Mouse (Mus musculus) heart, adult 2 months (tissue): ENCODE measurements around the gene Krt77. TPM values are rescaled to one million over a fixed set of nuclear protein-coding genes. Genes with fewer than 3 reads are reported as not detected.

Source experiments
- DNase-seq, 2 experiments: peaks; one replicate each; pipeline ENCODE4 v3.0.0; 2021
- H3K27ac ChIP-seq: fragments of 200-600 bp; 2 replicates; pipeline ENCODE4 v1.8.1; 2022
- H3K27me3 ChIP-seq: fragments of 200-500 bp; 2 replicates; pipeline ENCODE4 v1.6.1; 2012; ENCODE audit warnings: mild to moderate bottlenecking, low read length, inconsistent platforms, mixed read lengths; ENCODE audit not compliant: control insufficient read depth, insufficient read depth
- H3K36me3 ChIP-seq: fragments of 200-500 bp; 2 replicates; pipeline ENCODE4 v1.6.1; 2012; ENCODE audit warnings: low read length, inconsistent platforms; ENCODE audit not compliant: control insufficient read depth, insufficient read depth
- H3K4me1 ChIP-seq: fragments of 200-500 bp; 2 replicates; pipeline ENCODE4 v1.6.1; 2011; ENCODE audit warnings: low read length; ENCODE audit not compliant: control insufficient read depth, insufficient read depth
- H3K4me3 ChIP-seq: fragments of 200-600 bp; 2 replicates; pipeline ENCODE4 v1.8.1; 2022
- H3K79me2 ChIP-seq: fragments of 200-500 bp; replicated peaks from 2 replicates; pipeline ENCODE4 v1.6.1; 2012; ENCODE audit warnings: mild to moderate bottlenecking, inconsistent platforms, low read length, moderate library complexity, mixed read lengths; ENCODE audit not compliant: control insufficient read depth, insufficient read depth
- H3K9ac ChIP-seq: fragments of 200-500 bp; 2 replicates; pipeline ENCODE4 v1.6.1; 2012; ENCODE audit warnings: low read depth, mild to moderate bottlenecking, control low read depth, inconsistent platforms, low read length, mixed read lengths
- CTCF ChIP-seq: fragments of 200-600 bp; IDR thresholded peaks from 2 replicates; pipeline ENCODE4 v1.8.1; 2022; ENCODE audit warnings: antibody characterized with exemption, mild to moderate bottlenecking, moderate library complexity
- EP300 ChIP-seq: fragments of 200-500 bp; IDR thresholded peaks from 2 replicates; pipeline ENCODE4 v1.6.1; 2011; ENCODE audit warnings: low read depth, low read length, control low read depth; ENCODE audit not compliant: insufficient read depth
- POLR2A ChIP-seq: fragments of 200-500 bp; IDR thresholded peaks from 2 replicates; pipeline ENCODE4 v1.6.1; 2011; ENCODE audit warnings: mild to moderate bottlenecking, low read depth, low read length, control low read depth; ENCODE audit not compliant: insufficient read depth
- WGBS: fragments of 180-500 bp; shearing (Covaris S2); methylation state at CpG from one replicate; pipeline ENCODE4 v1.1.7; 2018; 5-methylcytosine and 5-hydroxymethylcytosine counted together
- intact Hi-C: fragments of 180-260 bp; cut with DNase I; formaldehyde crosslinking; loops from one replicate; pipeline ENCODE4 v1.15.1; 2025
- polyA plus RNA-seq: library from polyadenylated mRNA; depleted of rRNA; stranded (reverse); fragments of >200 nt; gene quantifications from 2 replicates; pipeline ENCODE4 v1.2.3, GENCODE M21; 2012
- total RNA-seq, 2 experiments: library from RNA; stranded (reverse); gene quantifications; 2 replicates each; pipeline ENCODE4 v1.2.3; 2021

The Krt77 gene
- total and polyA plus RNA-seq, 3 experiments: 0.31 TPM; not detected in 2

GRCm38 (mm10) chr15:101879776-101880175 is 10.3 kb upstream of the Krt77 start:
- TF ChIP-seq EP300: no peak
- no peak for TF ChIP-seq CTCF
- TF ChIP-seq POLR2A: no peak
- Histone ChIP-seq H3K36me3 (no peaks in the 10 kb centered on the region), H3K4me1 (no peaks in the 10 kb centered on the region), H3K27ac (no peak overlapping the region), H3K9ac (no peak overlapping the region), H3K27me3 (peaks cover under 1% of the 10 kb centered on the region; the same call in 1 of the 2 replicates), H3K79me2 (no peaks in the 10 kb centered on the region), H3K4me3 (no peak overlapping the region)
- intact Hi-C loops: no loop called here
- no peak for DNase-seq
- 12% methylated on average over 11 of the region's 11 CpGs for WGBS

DNA sequence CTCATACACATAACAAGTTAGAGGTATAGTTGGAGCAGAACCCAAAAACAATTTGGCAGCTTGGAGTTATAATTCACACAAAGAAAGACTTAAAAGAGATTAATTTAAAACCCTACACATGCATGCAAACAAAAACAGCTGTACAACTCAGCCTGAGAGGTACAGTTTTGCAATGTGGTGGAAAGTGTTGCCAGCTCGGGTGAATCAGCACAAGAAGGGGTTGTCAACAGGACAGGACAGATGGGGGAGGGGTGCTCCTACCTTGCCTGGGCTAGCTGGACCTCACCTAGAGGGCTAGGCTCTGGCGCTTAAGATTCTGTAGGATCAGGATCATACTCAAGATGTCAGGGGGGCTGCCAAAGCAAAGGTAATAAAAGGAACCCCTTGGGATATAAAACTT is 8.5 kb upstream of the Krt77 start:
- no peak overlapping the region for H3K9ac ChIP-seq
- TF ChIP-seq POLR2A (no peak), EP300 (no peak), CTCF (no peak)
- intact Hi-C loops: no loop called here

DNA sequence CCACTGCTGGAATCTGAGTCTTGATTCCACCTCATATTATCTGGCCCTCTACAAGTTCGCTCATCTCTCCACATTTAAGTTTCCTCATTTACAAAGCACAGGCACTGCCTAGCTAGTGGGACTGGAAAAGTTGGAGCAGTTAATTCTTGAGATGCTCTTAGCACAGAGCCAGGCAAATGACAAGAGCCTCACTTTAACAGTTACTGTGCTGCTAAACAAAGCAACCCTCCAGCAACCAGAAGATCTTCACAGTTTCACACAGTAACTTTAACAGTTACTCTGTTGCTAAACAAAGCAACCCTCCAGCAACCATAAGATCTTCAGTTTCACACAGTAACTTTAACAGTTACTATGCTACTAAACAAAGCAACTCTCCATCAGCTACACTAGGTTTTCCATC is 4.9 kb upstream of the Krt77 start:
- Histone ChIP-seq H3K4me3 (no peak overlapping the region), H3K79me2 (no peaks in the 10 kb centered on the region), H3K27ac (no peak overlapping the region), H3K4me1 (no peaks in the 10 kb centered on the region), H3K27me3 (no peaks in the 10 kb centered on the region), H3K9ac (no peak overlapping the region), H3K36me3 (no peaks in the 10 kb centered on the region)
- intact Hi-C loops: no loop called here
- no peak for DNase-seq
- TF ChIP-seq POLR2A: no peak
- WGBS: 68% methylated on average over 1 of the region's 1 CpGs

More for the DNA sequence above, 8.5 kb upstream of the Krt77 start:
- H3K36me3 ChIP-seq: no peaks in the 10 kb centered on the region
- H3K4me3 ChIP-seq: no peak overlapping the region
- H3K27ac ChIP-seq: no peak overlapping the region
- H3K27me3 ChIP-seq: no peaks in the 10 kb centered on the region
- no peak for DNase-seq
- H3K4me1 ChIP-seq: no peaks in the 10 kb centered on the region
- WGBS: 50% methylated on average over 2 of the region's 2 CpGs
- H3K79me2 ChIP-seq: no peaks in the 10 kb centered on the region

DNA sequence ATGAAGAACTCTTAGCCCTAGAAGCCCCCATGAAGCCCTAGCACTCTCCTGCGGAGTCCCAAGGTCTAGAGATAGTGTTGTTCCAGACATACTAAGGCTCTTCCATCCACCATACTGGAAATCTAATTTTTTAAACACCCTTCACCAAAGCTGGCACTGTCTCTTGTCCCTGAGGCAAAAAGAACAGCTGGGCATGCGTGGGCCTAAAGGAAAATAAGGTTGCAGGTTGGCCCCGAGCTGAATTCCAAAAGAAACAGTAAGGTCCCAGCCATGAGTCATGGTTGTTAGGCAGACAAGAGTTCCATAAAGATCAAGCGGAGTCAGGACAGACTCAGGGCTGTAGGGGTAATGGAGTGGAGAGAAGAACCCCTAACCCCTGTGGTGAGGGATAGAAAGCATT is 3.7 kb upstream of the Krt77 start:
- no peaks in the 10 kb centered on the region for H3K79me2 ChIP-seq
- H3K9ac ChIP-seq: no peak overlapping the region
- 65% methylated on average over 4 of the region's 4 CpGs for WGBS
- H3K4me1 ChIP-seq: no peaks in the 10 kb centered on the region
- H3K27me3 ChIP-seq: no peaks in the 10 kb centered on the region
- H3K27ac ChIP-seq: no peak overlapping the region
- no peak overlapping the region for H3K4me3 ChIP-seq
- intact Hi-C loops: no loop called here
- TF ChIP-seq CTCF: no peak
- no peak for TF ChIP-seq POLR2A
- no peak for TF ChIP-seq EP300
- H3K36me3 ChIP-seq: no peaks in the 10 kb centered on the region
- no peak for DNase-seq

DNA sequence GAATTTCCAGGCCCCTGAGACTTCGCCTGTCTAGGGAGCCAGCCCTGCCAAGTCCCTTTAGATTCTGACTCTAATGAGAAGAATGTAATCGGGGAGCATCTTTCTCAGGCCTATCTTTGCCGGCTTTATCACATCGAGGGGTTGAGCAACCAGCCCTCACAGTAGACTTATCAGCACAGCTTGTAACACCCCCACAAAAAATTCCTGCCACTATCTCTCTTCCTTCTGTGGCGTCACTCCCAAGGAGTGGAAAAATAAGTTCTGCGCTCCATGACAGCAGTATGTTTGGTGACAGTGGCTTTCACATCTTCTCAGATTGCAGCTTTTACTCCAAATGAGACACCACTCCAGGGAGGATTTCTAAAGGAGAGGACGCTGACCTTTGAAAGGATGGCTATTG is 2.8 kb downstream of the Krt77 start:
- intact Hi-C loops: no loop called here
- WGBS: 29% methylated on average over 7 of the region's 7 CpGs
- no peaks in the 10 kb centered on the region for H3K36me3 ChIP-seq

DNA sequence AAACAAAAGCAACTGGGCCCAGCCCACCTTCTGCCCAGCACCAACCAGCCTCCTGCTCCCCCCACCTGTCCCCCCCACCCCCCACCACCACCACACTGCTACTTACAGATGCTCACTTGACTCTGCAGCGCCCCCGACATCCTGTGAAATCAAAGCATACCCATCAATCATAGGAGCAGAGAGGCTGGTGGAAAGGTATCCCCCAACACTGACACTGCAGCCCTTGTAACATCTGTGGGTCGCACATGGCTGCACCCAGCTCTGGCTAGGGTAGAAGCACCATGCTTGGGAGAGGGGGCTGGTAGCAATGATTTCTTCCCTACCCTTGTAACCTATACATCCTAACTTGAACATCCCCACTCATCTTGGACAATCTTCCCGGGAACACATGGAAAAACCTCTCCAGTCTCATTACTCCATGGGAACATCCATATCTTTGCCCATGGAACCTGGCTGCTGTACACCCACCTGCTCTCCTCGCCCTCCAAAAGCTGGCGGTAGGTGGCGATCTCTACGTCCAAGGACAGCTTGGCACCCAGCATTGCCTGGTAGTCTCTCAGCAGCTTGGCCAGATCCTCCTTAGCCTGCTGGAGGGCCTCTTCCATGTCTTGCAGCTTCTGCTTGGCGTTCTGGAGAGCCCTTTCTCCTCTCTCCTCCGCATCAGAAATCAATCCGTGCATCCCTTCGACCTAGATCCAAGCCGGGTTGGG is 8.9 kb downstream of the Krt77 start:
- peaks cover 1% of the 10 kb centered on the region; the same call in 1 of the 2 replicates for H3K4me1 ChIP-seq
- no peak for DNase-seq
- WGBS: 56% methylated on average over 13 of the region's 13 CpGs
- no peaks in the 10 kb centered on the region for H3K36me3 ChIP-seq
- no peak overlapping the region for H3K4me3 ChIP-seq
- no peak overlapping the region for H3K27ac ChIP-seq
- H3K27me3 ChIP-seq: peaks cover 8% of the 10 kb centered on the region
- intact Hi-C loops: no loop called here
- no peak overlapping the region for H3K9ac ChIP-seq
- no peak for TF ChIP-seq CTCF
- TF ChIP-seq EP300: no peak
- H3K79me2 ChIP-seq: no peaks in the 10 kb centered on the region

More for the DNA sequence above, 2.8 kb downstream of the Krt77 start:
- Histone ChIP-seq H3K27ac (no peak overlapping the region), H3K9ac (no peak overlapping the region), H3K4me1 (no peaks in the 10 kb centered on the region), H3K79me2 (no peaks in the 10 kb centered on the region), H3K27me3 (no peaks in the 10 kb centered on the region), H3K4me3 (no peak overlapping the region)
- TF ChIP-seq CTCF: no peak
- no peak for TF ChIP-seq POLR2A
- TF ChIP-seq EP300: no peak
- no peak for DNase-seq
